Mouse (Mus musculus) embryonic facial prominence, embryonic 13.5 days (tissue): ENCODE data around the gene Xylt1. TPM values are rescaled to one million over a fixed set of nuclear protein-coding genes. Genes with fewer than 3 reads are reported as not detected.

Experiments used
- ATAC-seq: fragments of 200-750 bp; cut with Nextera tagmentation; 2 replicates; pipeline ENCODE4 v1.8.0; 2017; ENCODE audit warnings: low read depth; ENCODE audit not compliant: insufficient number of reproducible peaks, insufficient read depth, low FRiP score, low TSS enrichment
- H3K27ac ChIP-seq: fragments of 300-500 bp; sonication (generic); 2 replicates; pipeline ENCODE4 v1.5.1; 2015; ENCODE audit warnings: moderate library complexity, mild to moderate bottlenecking, inconsistent platforms
- H3K27me3 ChIP-seq: fragments of 300-500 bp; sonication (generic); 2 replicates; pipeline ENCODE4 v1.6.1; 2015; ENCODE audit warnings: mild to moderate bottlenecking, inconsistent platforms
- H3K36me3 ChIP-seq: fragments of 300-500 bp; sonication (generic); 2 replicates; pipeline ENCODE4 v1.6.1; 2015; ENCODE audit warnings: mild to moderate bottlenecking, inconsistent platforms
- H3K4me1 ChIP-seq: fragments of 300-500 bp; sonication (generic); 2 replicates; pipeline ENCODE4 v1.6.1; 2015; ENCODE audit warnings: inconsistent platforms
- H3K4me2 ChIP-seq: fragments of 300-500 bp; sonication (generic); 2 replicates; pipeline ENCODE4 v1.6.1; 2015; ENCODE audit warnings: moderate library complexity, mild to moderate bottlenecking, inconsistent platforms
- H3K4me3 ChIP-seq: fragments of 300-500 bp; sonication (generic); 2 replicates; pipeline ENCODE4 v1.5.1; 2015; ENCODE audit warnings: mild to moderate bottlenecking, inconsistent platforms
- H3K9ac ChIP-seq: fragments of 300-500 bp; sonication (generic); 2 replicates; pipeline ENCODE4 v1.6.1; 2015; ENCODE audit warnings: mild to moderate bottlenecking, inconsistent platforms
- H3K9me3 ChIP-seq: fragments of 300-500 bp; sonication (generic); 2 replicates; pipeline ENCODE4 v1.6.1; 2016; ENCODE audit warnings: inconsistent platforms
- WGBS: fragments of 180-500 bp; shearing (Covaris S2); methylation state at CpG from one replicate; pipeline ENCODE4 v1.1.7; 2015; ENCODE audit warnings: mixed read lengths; 5-methylcytosine and 5-hydroxymethylcytosine counted together
- polyA plus RNA-seq: library from polyadenylated mRNA; unstranded; fragments of >200 nt; fragmentation: Nextera tagmentation; extraction: Ambion mirVana; gene quantifications from 2 replicates; pipeline ENCODE4 v1.2.1, GENCODE M21; 2015

Gene Xylt1
- polyA plus RNA-seq, 1 experiment from 2014 or later: 2.5 TPM

DNA sequence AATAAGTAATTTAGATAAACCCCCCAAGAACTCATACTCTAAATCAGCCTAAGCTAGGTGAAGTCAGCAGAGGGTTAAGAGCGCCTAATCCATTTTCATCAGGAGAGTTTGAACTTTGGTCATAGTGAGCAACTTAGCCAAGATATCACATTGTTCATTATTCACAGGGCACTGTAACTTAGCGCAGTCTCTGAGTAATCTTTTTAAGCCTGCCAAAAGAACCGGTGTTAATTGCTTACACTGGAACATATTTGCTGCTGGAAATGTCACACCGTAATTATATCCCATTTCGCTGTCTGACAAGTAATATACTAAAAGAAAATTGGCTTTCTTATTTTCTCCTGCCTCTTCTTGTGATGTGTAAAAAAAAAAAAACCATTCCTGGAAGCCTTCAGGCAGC is 190.9 kb downstream of the Xylt1 start:
- H3K4me3 ChIP-seq: no peak overlapping the region
- H3K27me3 ChIP-seq: no peaks in the 10 kb centered on the region; the same call in 1 of the 2 replicates
- H3K4me2 ChIP-seq: no peak overlapping the region
- ATAC-seq: no peak
- H3K36me3 ChIP-seq: no peaks in the 10 kb centered on the region
- H3K9ac ChIP-seq: no peak overlapping the region
- WGBS: 64% methylated on average over 5 of the region's 5 CpGs
- no peaks in the 10 kb centered on the region for H3K9me3 ChIP-seq
- H3K4me1 ChIP-seq: no peaks in the 10 kb centered on the region
- no peak overlapping the region for H3K27ac ChIP-seq

DNA sequence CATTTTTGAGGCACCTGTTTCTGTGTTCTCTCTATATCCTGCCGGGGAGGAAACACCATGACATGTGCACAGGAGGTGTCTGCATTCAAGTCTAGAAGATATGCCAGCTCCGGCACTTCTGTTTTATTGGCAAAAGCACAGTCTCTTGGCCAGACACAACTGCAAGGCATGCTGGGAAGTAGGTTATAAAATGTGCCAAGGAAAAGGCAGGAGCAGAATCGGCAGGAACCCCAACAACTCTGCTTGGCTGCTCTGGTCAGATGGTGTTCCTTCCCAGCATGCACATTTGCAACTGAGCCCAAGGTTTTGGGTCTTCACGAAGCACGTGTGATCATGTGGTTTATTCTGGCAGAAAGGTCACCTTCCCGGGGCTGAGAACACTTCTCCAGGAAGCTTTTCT is 192.4 kb downstream of the Xylt1 start:
- H3K4me1 ChIP-seq: no peaks in the 10 kb centered on the region
- no peak overlapping the region for H3K4me2 ChIP-seq
- H3K9ac ChIP-seq: no peak overlapping the region
- no peak overlapping the region for H3K27ac ChIP-seq
- no peaks in the 10 kb centered on the region for H3K9me3 ChIP-seq
- no peak for ATAC-seq
- WGBS: 67% methylated on average over 6 of the region's 6 CpGs
- no peaks in the 10 kb centered on the region for H3K36me3 ChIP-seq
- no peak overlapping the region for H3K4me3 ChIP-seq
- H3K27me3 ChIP-seq: no peaks in the 10 kb centered on the region

DNA sequence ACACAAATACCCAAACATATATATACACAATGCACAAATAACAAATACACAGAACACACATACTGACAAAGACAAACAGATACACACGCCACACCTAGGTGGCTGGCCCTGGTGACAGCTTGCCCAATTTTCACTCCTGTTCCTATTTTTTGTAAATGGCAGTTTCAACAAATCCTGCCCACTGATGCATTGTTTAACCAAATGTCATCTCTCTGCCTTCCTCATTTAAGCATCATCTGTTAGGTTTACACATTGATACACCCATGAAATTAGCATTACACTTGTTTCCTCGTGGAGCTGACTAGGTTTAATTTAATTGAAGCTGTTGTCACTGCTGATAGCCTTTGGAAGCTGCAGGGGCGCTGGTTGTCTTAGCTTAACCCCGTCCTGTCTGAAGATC is 194.6 kb downstream of the Xylt1 start:
- Histone ChIP-seq H3K9ac (no peak overlapping the region), H3K36me3 (no peaks in the 10 kb centered on the region), H3K4me1 (no peaks in the 10 kb centered on the region), H3K9me3 (no peaks in the 10 kb centered on the region), H3K4me3 (no peak overlapping the region), H3K27ac (no peak overlapping the region), H3K27me3 (no peaks in the 10 kb centered on the region), H3K4me2 (no peak overlapping the region)
- 55% methylated on average over 4 of the region's 4 CpGs for WGBS
- no peak for ATAC-seq

DNA sequence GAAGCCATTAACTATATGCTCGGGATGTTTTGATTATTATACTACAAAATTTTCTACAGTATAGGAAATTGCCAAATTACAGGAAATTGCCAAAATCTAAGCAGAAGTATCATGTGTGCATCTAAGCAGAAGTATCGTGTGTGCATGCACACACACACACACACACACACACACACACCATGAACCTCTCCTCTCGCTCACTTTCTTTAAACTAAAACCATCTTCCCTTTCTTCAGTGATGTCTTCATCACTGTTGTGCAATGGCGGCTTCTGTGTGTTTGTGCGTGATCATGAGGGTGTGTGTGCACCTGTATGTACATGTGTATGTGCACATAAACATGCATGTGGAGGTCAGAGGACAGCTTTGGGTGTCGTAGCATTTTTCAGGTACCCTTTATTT is 196.3 kb downstream of the Xylt1 start:
- no peaks in the 10 kb centered on the region for H3K9me3 ChIP-seq
- no peak overlapping the region for H3K27ac ChIP-seq
- no peak overlapping the region for H3K4me3 ChIP-seq
- no peak for ATAC-seq
- no peaks in the 10 kb centered on the region for H3K27me3 ChIP-seq
- H3K36me3 ChIP-seq: no peaks in the 10 kb centered on the region
- no peak overlapping the region for H3K9ac ChIP-seq
- no peaks in the 10 kb centered on the region for H3K4me1 ChIP-seq
- H3K4me2 ChIP-seq: no peak overlapping the region
- WGBS: 81% methylated on average over 6 of the region's 6 CpGs

DNA sequence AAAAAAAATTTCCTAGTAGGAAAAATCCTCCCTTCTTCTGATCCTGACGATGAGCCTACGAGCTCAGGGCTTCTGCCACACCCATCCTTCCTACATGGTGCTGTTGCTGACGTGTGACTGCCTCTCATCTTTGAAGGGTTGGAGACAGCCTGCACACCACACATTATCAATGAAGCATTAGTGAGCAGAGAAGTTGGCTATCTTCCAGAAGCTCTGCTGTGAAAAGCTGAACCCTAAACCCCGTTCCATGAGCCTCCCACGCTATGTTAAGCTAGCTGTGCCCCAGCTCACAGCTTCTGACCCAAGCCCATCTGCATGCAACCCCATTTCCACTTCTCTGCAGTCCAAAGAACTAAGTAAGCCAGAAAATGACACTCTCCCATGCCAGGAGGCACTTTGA is 204.4 kb downstream of the Xylt1 start:
- Histone ChIP-seq H3K9ac (no peak overlapping the region), H3K27me3 (no peaks in the 10 kb centered on the region), H3K36me3 (no peaks in the 10 kb centered on the region; the same call in 1 of the 2 replicates), H3K27ac (no peak overlapping the region), H3K4me3 (no peak overlapping the region), H3K9me3 (no peaks in the 10 kb centered on the region), H3K4me2 (no peak overlapping the region), H3K4me1 (peaks cover 17% of the 10 kb centered on the region)
- ATAC-seq: no peak
- 52% methylated on average over 5 of the region's 5 CpGs for WGBS

DNA sequence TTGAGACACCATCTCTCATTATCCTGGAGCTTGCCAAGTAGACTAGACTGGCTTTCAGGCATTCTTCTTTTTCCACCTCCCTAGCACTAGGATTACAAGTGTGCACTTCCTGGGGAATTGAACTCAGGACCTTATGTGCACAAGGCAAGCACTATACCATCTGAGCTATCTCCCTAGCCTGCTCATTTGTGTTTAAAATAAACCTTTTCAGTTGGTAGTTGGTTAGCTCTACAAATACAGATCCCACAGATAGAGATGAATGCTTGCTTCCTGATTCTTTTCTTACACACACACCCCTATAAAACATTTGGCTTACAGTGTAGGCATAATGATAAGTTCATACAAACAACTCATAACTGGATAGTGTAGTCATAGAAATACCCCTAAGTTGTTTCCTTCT is 206.0 kb downstream of the Xylt1 start:
- Histone ChIP-seq H3K4me1 (peaks cover 17% of the 10 kb centered on the region), H3K27ac (no peak overlapping the region), H3K9ac (no peak overlapping the region), H3K9me3 (no peaks in the 10 kb centered on the region), H3K36me3 (no peaks in the 10 kb centered on the region; the same call in 1 of the 2 replicates), H3K4me3 (no peak overlapping the region), H3K4me2 (no peak overlapping the region), H3K27me3 (no peaks in the 10 kb centered on the region)
- ATAC-seq: no peak

DNA sequence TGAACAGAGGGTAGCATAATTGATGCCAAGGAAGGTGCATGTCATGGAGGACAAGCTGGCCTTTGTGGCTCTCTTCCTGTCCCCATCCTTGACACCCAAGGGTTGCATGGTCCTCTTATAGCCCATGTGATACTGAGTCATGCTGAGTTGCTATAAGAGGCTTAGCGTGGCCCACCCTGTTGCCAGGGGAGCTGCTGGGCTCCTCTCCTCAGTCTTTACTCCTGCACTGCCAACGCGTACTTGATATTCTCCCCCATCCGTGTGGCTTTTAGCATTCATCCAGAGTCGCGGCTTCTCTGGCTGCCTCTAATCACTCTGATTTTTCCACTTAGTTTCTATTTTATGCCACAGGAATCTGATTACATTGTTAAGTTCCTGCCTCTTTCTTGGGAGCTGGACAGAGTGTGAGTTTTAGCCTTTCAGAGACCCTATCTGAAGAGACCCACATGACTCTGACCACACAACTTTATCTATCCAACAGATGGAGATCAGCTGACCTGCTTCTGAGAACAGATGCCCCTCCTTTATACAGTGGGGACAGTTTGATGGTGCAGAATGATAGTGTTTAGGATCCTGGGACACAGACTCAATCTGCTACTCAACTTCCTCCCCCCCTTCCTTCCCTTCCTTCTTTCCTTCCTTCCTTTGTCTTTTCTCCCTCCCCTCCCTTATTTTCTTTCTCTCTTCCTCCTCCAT is 206.6 kb downstream of the Xylt1 start:
- 57% methylated on average over 6 of the region's 6 CpGs for WGBS
- no peak overlapping the region for H3K9ac ChIP-seq
- no peaks in the 10 kb centered on the region for H3K27me3 ChIP-seq
- peaks cover 17% of the 10 kb centered on the region for H3K4me1 ChIP-seq
- no peak overlapping the region for H3K4me3 ChIP-seq
- ATAC-seq: 0 out of 2 replicates have a peak, but pooled peaks have one; percentile 43
- H3K9me3 ChIP-seq: no peaks in the 10 kb centered on the region
- no peak overlapping the region for H3K27ac ChIP-seq
- no peak overlapping the region for H3K4me2 ChIP-seq
- H3K36me3 ChIP-seq: no peaks in the 10 kb centered on the region; the same call in 1 of the 2 replicates

DNA sequence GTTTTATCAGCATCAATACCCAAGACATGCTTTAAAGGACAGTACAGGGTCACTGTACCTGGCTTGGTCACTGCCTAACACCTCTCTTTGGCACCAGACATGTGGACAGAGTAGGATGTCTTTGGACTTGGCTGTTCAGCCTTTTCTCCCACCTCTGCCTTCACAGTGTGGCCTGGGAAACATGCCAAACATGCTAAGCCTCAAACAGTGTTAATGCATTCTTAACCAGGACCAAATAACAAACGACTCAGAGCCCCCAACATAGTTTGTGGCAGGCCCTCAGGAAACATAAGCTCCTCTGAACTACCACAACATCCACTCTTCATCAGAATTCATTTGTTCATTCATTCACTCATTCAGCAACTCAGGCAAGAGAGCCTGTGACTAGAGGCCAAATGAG is 207.6 kb downstream of the Xylt1 start:
- no peak overlapping the region for H3K4me3 ChIP-seq
- H3K27me3 ChIP-seq: no peaks in the 10 kb centered on the region
- WGBS: 39% methylated on average over 1 of the region's 1 CpGs
- no peaks in the 10 kb centered on the region for H3K9me3 ChIP-seq
- H3K9ac ChIP-seq: no peak overlapping the region
- H3K36me3 ChIP-seq: peaks cover 1% of the 10 kb centered on the region; the same call in 1 of the 2 replicates
- H3K27ac ChIP-seq: no peak overlapping the region
- H3K4me2 ChIP-seq: no peak overlapping the region
- peaks cover 17% of the 10 kb centered on the region for H3K4me1 ChIP-seq
- no peak for ATAC-seq

DNA sequence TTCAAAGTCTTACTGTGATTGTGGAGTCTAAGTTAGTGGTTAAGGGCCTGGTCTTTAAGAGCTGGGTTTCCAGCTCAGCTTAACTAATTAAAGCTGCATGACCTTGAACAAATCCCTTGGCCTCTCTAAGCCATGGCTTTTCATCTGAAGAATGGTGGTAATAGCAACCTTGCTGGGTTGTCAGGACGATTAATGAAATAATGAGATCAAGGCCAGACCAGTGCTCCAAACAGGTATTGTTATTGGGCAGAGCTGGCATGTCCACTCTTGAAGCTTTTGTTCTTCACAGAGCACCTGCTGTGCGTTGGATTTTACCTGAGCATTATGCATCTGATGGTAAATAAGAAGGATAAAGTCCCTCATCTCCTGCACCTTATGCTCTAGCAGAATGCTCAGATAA is 208.6 kb downstream of the Xylt1 start:
- WGBS: 68% methylated on average over 2 of the region's 2 CpGs

DNA sequence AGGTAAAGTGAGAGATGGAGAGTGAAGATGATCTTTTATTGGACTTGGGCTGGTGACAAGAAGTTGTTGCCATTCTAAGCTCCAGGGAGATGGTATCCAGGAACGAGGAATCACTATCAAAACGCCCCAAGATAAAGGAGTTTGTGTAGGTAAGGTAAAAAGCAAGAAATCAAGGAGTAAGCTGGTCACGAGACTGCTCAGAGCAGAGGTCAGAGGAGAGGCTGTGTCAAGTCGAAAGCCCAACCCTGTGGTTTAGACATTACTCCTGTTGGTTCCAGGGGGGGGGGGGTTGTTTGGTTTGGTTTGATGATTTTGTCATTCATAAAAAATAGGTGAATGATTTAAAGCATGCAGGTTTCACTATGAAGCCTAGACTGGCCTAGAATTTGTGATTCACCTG is 209.0 kb downstream of the Xylt1 start:
- Histone ChIP-seq H3K27me3 (no peaks in the 10 kb centered on the region), H3K4me2 (no peak overlapping the region), H3K36me3 (peaks cover 6% of the 10 kb centered on the region; the same call in 1 of the 2 replicates), H3K4me1 (peaks cover 16% of the 10 kb centered on the region), H3K9ac (no peak overlapping the region), H3K27ac (no peak overlapping the region), H3K4me3 (no peak overlapping the region), H3K9me3 (no peaks in the 10 kb centered on the region)
- WGBS: 78% methylated on average over 4 of the region's 4 CpGs
- ATAC-seq: no peak

More for the DNA sequence above, 208.6 kb downstream of the Xylt1 start:
- no peaks in the 10 kb centered on the region for H3K27me3 ChIP-seq
- H3K27ac ChIP-seq: no peak overlapping the region
- no peak overlapping the region for H3K9ac ChIP-seq
- ATAC-seq: no peak
- peaks cover 6% of the 10 kb centered on the region; the same call in 1 of the 2 replicates for H3K36me3 ChIP-seq
- H3K9me3 ChIP-seq: no peaks in the 10 kb centered on the region
- H3K4me3 ChIP-seq: no peak overlapping the region
- no peak overlapping the region for H3K4me2 ChIP-seq
- H3K4me1 ChIP-seq: peaks cover 17% of the 10 kb centered on the region

DNA sequence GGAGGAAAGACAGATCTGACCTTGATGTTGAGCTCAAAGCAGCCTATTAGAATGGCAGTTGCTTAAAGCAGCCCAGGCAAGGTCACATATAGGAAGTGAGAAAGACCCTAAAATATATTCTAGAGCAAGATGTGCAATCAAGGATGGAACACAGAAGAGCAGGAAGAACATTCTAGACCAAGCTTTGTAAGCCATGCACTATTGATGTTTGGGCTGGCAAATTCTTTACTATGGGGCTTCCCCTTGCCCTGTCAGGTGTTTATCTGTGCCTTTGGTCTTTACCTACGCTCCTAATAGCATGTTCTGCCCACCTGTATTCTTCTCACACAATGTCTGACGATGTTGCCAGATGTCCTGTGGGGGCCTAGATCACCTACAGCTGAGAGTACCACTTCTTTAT is 213.4 kb downstream of the Xylt1 start:
- Histone ChIP-seq H3K4me1 (no peaks in the 10 kb centered on the region), H3K27me3 (no peaks in the 10 kb centered on the region), H3K4me3 (no peak overlapping the region), H3K9ac (no peak overlapping the region), H3K36me3 (peaks cover 6% of the 10 kb centered on the region; the same call in 1 of the 2 replicates), H3K27ac (no peak overlapping the region), H3K4me2 (no peak overlapping the region), H3K9me3 (no peaks in the 10 kb centered on the region)
- ATAC-seq: no peak
- 87% methylated on average over 2 of the region's 2 CpGs for WGBS

DNA sequence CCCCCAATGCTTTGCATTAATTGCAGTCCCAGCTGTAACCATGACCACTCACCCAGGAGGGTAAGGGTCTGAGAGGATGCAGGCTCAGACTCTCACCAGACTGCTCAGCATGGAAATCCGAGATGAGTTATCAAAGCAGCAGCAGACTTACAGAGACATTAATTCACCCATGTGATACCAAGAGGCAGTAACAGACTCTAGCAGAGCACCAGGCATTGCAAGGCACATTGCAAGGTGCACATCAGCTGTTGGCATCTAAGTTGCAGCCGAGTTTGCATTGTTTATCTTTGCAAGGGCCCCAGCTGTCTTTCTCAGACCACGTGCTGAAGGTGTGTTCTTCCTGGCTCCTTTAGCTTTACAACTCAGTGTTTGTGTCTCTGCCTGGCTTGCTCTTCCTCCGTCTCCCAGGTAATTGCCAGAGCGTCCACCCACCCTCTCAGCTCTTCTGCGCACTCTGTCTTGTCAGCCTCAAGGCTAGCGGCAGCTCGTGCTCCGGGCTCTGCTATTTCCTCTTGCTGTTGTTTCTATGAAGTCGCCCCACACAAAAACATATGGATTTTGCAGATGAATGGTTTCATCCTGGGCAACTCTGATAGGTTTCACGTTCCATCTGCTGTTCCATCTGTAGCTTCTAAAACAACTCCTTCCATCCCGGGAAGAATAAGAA is 214.4 kb downstream of the Xylt1 start:
- Histone ChIP-seq H3K9me3 (no peaks in the 10 kb centered on the region), H3K27ac (no peak overlapping the region), H3K9ac (no peak overlapping the region), H3K36me3 (peaks cover 6% of the 10 kb centered on the region; the same call in 1 of the 2 replicates), H3K4me1 (no peaks in the 10 kb centered on the region), H3K27me3 (no peaks in the 10 kb centered on the region), H3K4me3 (no peak overlapping the region), H3K4me2 (no peak overlapping the region)
- WGBS: 72% methylated on average over 12 of the region's 12 CpGs
- ATAC-seq: no peak
